Mouse (Mus musculus) left cerebral cortex, postnatal 10 days (tissue): ENCODE results near the gene Hist1h2ae. TPM values are rescaled to one million over a fixed set of nuclear protein-coding genes. Genes with fewer than 3 reads are reported as not detected.
"Not testable (repeated sequence)": the region's sequence is repeated elsewhere in the genome, so short reads cannot be mapped to it uniquely, and the experiment has no call there.

ENCODE experiments used
- DNase-seq, 2 experiments: peaks; one replicate each; pipeline ENCODE4 v3.0.0; 2021 to 2022; ENCODE audit warnings: low spot score in 2 of 2, mixed read lengths in 1 of 2; ENCODE audit errors: extremely low spot score in 1 of 2
- intact Hi-C: fragments of 180-260 bp; cut with DNase I; formaldehyde crosslinking; loops from one replicate; pipeline ENCODE4 v1.15.1; 2025
- total RNA-seq, 2 experiments: library from RNA; stranded (reverse); gene quantifications; 2 replicates each; pipeline ENCODE4 v1.2.3; 2021

The Hist1h2ae gene
- total RNA-seq, result 10 to 100 TPM in 1 of 2 experiments, 1 to 10 TPM in 1; 9.5 to 14.3 TPM

- peak; percentile 57 to 87 for DNase-seq
- intact Hi-C loops, result no loop called here
Observed at GRCm38 (mm10) chr13:23571022-23571503, at the start of gene Hist1h2ae, which contains the start of gene Hist1h2bg. Gene Hist1h2ae, minus strand, starts transcription at chr13:23571220. Gene Hist1h2bg, plus strand, starts transcription at chr13:23571396.

GRCm38 (mm10) chr13:23620056-23620732, 49.2 kb upstream of the Hist1h2ae start:
- no peak for DNase-seq
- intact Hi-C loops, result loop anchor here (5.0 kb wide), 1 partner anchor 62 kb away; the partner anchor contains the start of genes Hist1h2ac and Hist1h2bc

GRCm38 (mm10) chr13:23611638-23612037, 40.6 kb upstream of the Hist1h2ae start:
- no peak for DNase-seq
- intact Hi-C loops, result no loop called here

GRCm38 (mm10) chr13:23610393-23610792, 39.4 kb upstream of the Hist1h2ae start:
- DNase-seq, result no peak
- intact Hi-C loops, result no loop called here

- intact Hi-C loops, result no loop called here
- DNase-seq, result no peak
Observed at GRCm38 (mm10) chr13:23609844-23610243, 38.8 kb upstream of the Hist1h2ae start.

GRCm38 (mm10) chr13:23609209-23609608, 38.2 kb upstream of the Hist1h2ae start:
- DNase-seq, result no peak
- intact Hi-C loops, result no loop called here

- intact Hi-C loops, result no loop called here
- no peak for DNase-seq
Observed at GRCm38 (mm10) chr13:23605052-23605451, 34.0 kb upstream of the Hist1h2ae start.

GRCm38 (mm10) chr13:23604452-23604851, 33.4 kb upstream of the Hist1h2ae start:
- intact Hi-C loops, result no loop called here
- no peak for DNase-seq

GRCm38 (mm10) chr13:23603182-23603699, 32.2 kb upstream of the Hist1h2ae start:
- intact Hi-C loops, result no loop called here
- no peak for DNase-seq

- intact Hi-C loops, result no loop called here
- peak; percentile 59 to 75 for DNase-seq
Observed at GRCm38 (mm10) chr13:23597957-23598356, 26.9 kb upstream of the Hist1h2ae start.

GRCm38 (mm10) chr13:23595622-23596372, 24.8 kb upstream of the Hist1h2ae start:
- intact Hi-C loops, result no loop called here

GRCm38 (mm10) chr13:23595185-23595584, 24.2 kb upstream of the Hist1h2ae start:
- DNase-seq, result no peak
- intact Hi-C loops, result no loop called here

More at GRCm38 (mm10) chr13:23595622-23596372, 24.8 kb upstream of the Hist1h2ae start:
- DNase-seq, result no peak

GRCm38 (mm10) chr13:23593051-23593770, 22.2 kb upstream of the Hist1h2ae start:
- intact Hi-C loops, result no loop called here
- DNase-seq, result no peak

- intact Hi-C loops, result no loop called here
- DNase-seq, result no peak
Observed at GRCm38 (mm10) chr13:23592614-23593013, 21.6 kb upstream of the Hist1h2ae start.

GRCm38 (mm10) chr13:23591886-23592285, 20.9 kb upstream of the Hist1h2ae start:
- intact Hi-C loops, DNase-seq: not testable (repeated sequence)

- DNase-seq, result no peak
- intact Hi-C loops, result no loop called here
Observed at GRCm38 (mm10) chr13:23591206-23591605, 20.2 kb upstream of the Hist1h2ae start.

GRCm38 (mm10) chr13:23586940-23587225, 15.9 kb upstream of the Hist1h2ae start:
- no peak for DNase-seq
- intact Hi-C loops, result no loop called here

GRCm38 (mm10) chr13:23586099-23586939, 15.3 kb upstream of the Hist1h2ae start:
- no peak for DNase-seq
- intact Hi-C loops, result no loop called here
